Mouse (Mus musculus) adrenal gland, adult 18-20 months (tissue): Measurements from ENCODE around the gene Unc119. TPM values are rescaled to one million over a fixed set of nuclear protein-coding genes. Genes with fewer than 3 reads are reported as not detected.

ENCODE experiments used
- DNase-seq, 2 experiments: peaks; one replicate each; pipeline ENCODE4 v3.0.0; 2021 to 2022; ENCODE audit warnings: low spot score in 2 of 2
- total RNA-seq, 2 experiments: library from RNA; stranded (reverse); gene quantifications; 1 replicate in 1 of 2; 2 replicates in 1 of 2; pipeline ENCODE4 v1.2.3; 2021

The Unc119 gene
- total RNA-seq, 2 experiments from 2014 or later, result 25.8 to 29.0 TPM

- no peak for DNase-seq
These were observed 1.6 kb upstream of the Unc119 start for GRCm38 (mm10) chr11:78341702-78342101.

GRCm38 (mm10) chr11:78344328-78344889 is 1.1 kb downstream of the Unc119 start:
- DNase-seq, result no peak

GRCm38 (mm10) chr11:78344890-78345715 is 1.8 kb downstream of the Unc119 start:
- no peak for DNase-seq

GRCm38 (mm10) chr11:78345801-78346200 is 2.5 kb downstream of the Unc119 start:
- no peak for DNase-seq

- no peak for DNase-seq
These were observed 3.2 kb downstream of the Unc119 start for GRCm38 (mm10) chr11:78346326-78347069.

- peak; percentile 68 for DNase-seq
These were observed 3.9 kb downstream of the Unc119 start for GRCm38 (mm10) chr11:78347070-78347754.

- DNase-seq, result no peak
These were observed 4.6 kb downstream of the Unc119 start for GRCm38 (mm10) chr11:78347908-78348307.

GRCm38 (mm10) chr11:78348474-78348873 is 5.2 kb downstream of the Unc119 start:
- no peak for DNase-seq

GRCm38 (mm10) chr11:78349441-78350358 is 6.4 kb downstream of the Unc119 start:
- DNase-seq, result no peak

- no peak for DNase-seq
These were observed 9.8 kb downstream of the Unc119 start for GRCm38 (mm10) chr11:78353081-78353480.

- no peak for DNase-seq
These were observed 11.6 kb downstream of the Unc119 start for GRCm38 (mm10) chr11:78354905-78355304.

- DNase-seq, result peak; percentile 78 to 80
These were observed 12.4 kb downstream of the Unc119 start for GRCm38 (mm10) chr11:78355471-78356238.

GRCm38 (mm10) chr11:78358330-78359007 is 15.2 kb downstream of the Unc119 start:
- no peak for DNase-seq

- DNase-seq, result peak; percentile 69 to 75
These were observed 17.0 kb downstream of the Unc119 start for GRCm38 (mm10) chr11:78360125-78360788.

- no peak for DNase-seq
These were observed 17.5 kb downstream of the Unc119 start for GRCm38 (mm10) chr11:78360789-78361131.

GRCm38 (mm10) chr11:78363309-78364007 is 20.2 kb downstream of the Unc119 start:
- DNase-seq, result no peak

GRCm38 (mm10) chr11:78364103-78364502 is 20.8 kb downstream of the Unc119 start:
- DNase-seq, result no peak
